19 mouse cellular contexts compared by ENCODE assay signal in genomic region chr14:117910323-117910722, GRCm38 (mm10).
DNase-seq lines count a peak whose midpoint lies in the region; ATAC-seq lines count a peak whose summit lies in the region.
"Had no signal": no experiment of that assay in that cellular context is flagged by ENCODE, and none has a peak within 500 bp of the region (broad histone marks: within the 10 kb centered on the region; RNA-seq: fewer than 3 reads in every experiment).

No protein-coding gene starts in this region.

- WGBS in hindbrain, embryonic 14.5 days: 20% methylated on average over 7 of the region's 7 CpGs
- 14% methylated on average over 7 of the region's 7 CpGs for WGBS in hindbrain, embryonic 12.5 days

- DNase-seq in adrenal gland, adult 2 months: peak; percentile 30
- no peak for DNase-seq in adrenal gland, adult 18-20 months (ENCODE audit: low spot score in 2 of 2)
- DNase-seq in gastrocnemius, adult 18-20 months (ENCODE audit: low spot score): peak; percentile 34
- no peak for DNase-seq in gastrocnemius, postnatal 14 days
- no peak for DNase-seq in hindbrain, embryonic 14.5 days (ENCODE audit: low spot score)
- peak; percentile 16 for DNase-seq in urinary bladder, postnatal 14 days (ENCODE audit: low spot score)
- no peak for DNase-seq in urinary bladder, adult 2 months (ENCODE audit: low spot score)
- DNase-seq: cerebellum, adult 9-11 months; thymus, postnatal 14 days had no signal

- no peak overlapping the region for H3K4me3 ChIP-seq in hindbrain, embryonic 14.5 days (replicated peaks; ENCODE audit: low read length)
- no peak overlapping the region for H3K4me3 ChIP-seq in hindbrain, embryonic 12.5 days
- H3K4me3 ChIP-seq: hindbrain, embryonic 15.5 days; limb, embryonic 13.5 days; liver, embryonic 15.5 days; megakaryocyte, embryonic 14.5 days; neural tube, embryonic 15.5 days had no signal

- no peak overlapping the region for H3K27ac ChIP-seq in hindbrain, embryonic 14.5 days
- no peak overlapping the region for H3K27ac ChIP-seq in hindbrain, embryonic 12.5 days
- H3K27ac ChIP-seq: hindbrain, embryonic 15.5 days; kidney, postnatal 0 days; limb, embryonic 13.5 days; liver, embryonic 15.5 days; neural tube, embryonic 15.5 days had no signal

- H3K36me3 ChIP-seq in hindbrain, embryonic 14.5 days (replicated peaks; ENCODE audit: control insufficient read depth, insufficient read depth): no peaks in the 10 kb centered on the region
- H3K36me3 ChIP-seq in hindbrain, embryonic 12.5 days: no peaks in the 10 kb centered on the region
- H3K36me3 ChIP-seq: hindbrain, embryonic 15.5 days; limb, embryonic 13.5 days; liver, embryonic 15.5 days; neural tube, embryonic 15.5 days had no signal

- no peaks in the 10 kb centered on the region for H3K27me3 ChIP-seq in hindbrain, embryonic 14.5 days (ENCODE audit: control insufficient read depth, insufficient read depth, low read length)
- H3K27me3 ChIP-seq in hindbrain, embryonic 12.5 days: no peaks in the 10 kb centered on the region
- H3K27me3 ChIP-seq: hindbrain, embryonic 15.5 days; limb, embryonic 13.5 days; liver, embryonic 15.5 days; megakaryocyte, embryonic 14.5 days; neural tube, embryonic 15.5 days had no signal

- intact Hi-C loops in gastrocnemius, postnatal 14 days (cut with DNase I; ENCODE audit: low total_unique reads): no loop called here

- peaks cover 9% of the 10 kb centered on the region for H3K4me1 ChIP-seq in hindbrain, embryonic 14.5 days (replicated peaks; ENCODE audit: control insufficient read depth, insufficient read depth, low read length)
- peaks cover 18% of the 10 kb centered on the region for H3K4me1 ChIP-seq in hindbrain, embryonic 12.5 days
- H3K4me1 ChIP-seq: liver, embryonic 15.5 days; megakaryocyte, embryonic 14.5 days had no signal

- no peak for ATAC-seq in hindbrain, embryonic 14.5 days (ENCODE audit: low FRiP score)
- no peak for ATAC-seq in hindbrain, embryonic 12.5 days (ENCODE audit: low FRiP score)
- ATAC-seq: intestine, postnatal 0 days; lung, postnatal 0 days; midbrain, embryonic 16.5 days had no signal

- H3K9ac ChIP-seq in hindbrain, embryonic 14.5 days: 0 out of 2 replicates have a peak overlapping the region, but pooled peaks have one; percentile 32
- H3K9ac ChIP-seq in hindbrain, embryonic 12.5 days: no peak overlapping the region
- H3K9ac ChIP-seq: hindbrain, embryonic 15.5 days; limb, embryonic 13.5 days; liver, embryonic 15.5 days; neural tube, embryonic 15.5 days had no signal

- no peaks in the 10 kb centered on the region for H3K9me3 ChIP-seq in hindbrain, embryonic 14.5 days (ENCODE audit: control insufficient read depth, low read length)
- H3K9me3 ChIP-seq in hindbrain, embryonic 12.5 days (replicated peaks): no peaks in the 10 kb centered on the region
- H3K9me3 ChIP-seq: hindbrain, embryonic 15.5 days; limb, embryonic 13.5 days; liver, embryonic 15.5 days; neural tube, embryonic 15.5 days had no signal

- H3K4me2 ChIP-seq in hindbrain, embryonic 14.5 days (replicated peaks): no peak overlapping the region
- H3K4me2 ChIP-seq in hindbrain, embryonic 12.5 days (replicated peaks): no peak overlapping the region
- H3K4me2 ChIP-seq: hindbrain, embryonic 15.5 days; limb, embryonic 13.5 days; liver, embryonic 15.5 days; neural tube, embryonic 15.5 days had no signal

Comparison
In these comparisons a context has a peak if more than half of its experiments do, and no peak if none do; other contexts are left out.
1. DNase-seq: peak in adrenal gland, adult 2 months (single experiment), gastrocnemius, adult 18-20 months (single experiment) and urinary bladder, postnatal 14 days (single experiment); none in adrenal gland, adult 18-20 months (0 of 2), gastrocnemius, postnatal 14 days (single experiment), hindbrain, embryonic 14.5 days (single experiment) and urinary bladder, adult 2 months (single experiment).